ENCODE assay signal across 11 mouse cellular contexts in the genomic region with DNA sequence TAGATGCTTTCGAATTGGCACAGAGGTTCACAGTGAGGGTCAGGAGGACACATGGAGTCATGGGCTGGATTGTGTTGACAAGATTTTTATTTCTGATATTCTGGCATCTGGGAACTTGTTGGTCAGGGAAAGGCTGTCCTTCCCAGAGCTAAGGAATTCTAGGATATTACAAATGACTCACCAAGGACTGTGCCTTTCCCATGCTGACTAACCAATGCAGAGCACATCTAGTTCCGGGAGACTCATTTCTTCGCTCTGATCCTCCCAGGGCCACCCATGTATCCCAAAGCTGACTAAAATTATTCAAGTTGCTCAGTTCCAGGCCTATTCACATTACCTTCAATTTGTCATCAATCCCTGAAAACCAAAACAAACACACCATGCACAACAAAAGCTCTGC.
"Had no signal": no experiment of that assay in that cellular context is flagged by ENCODE, and none has a peak within 500 bp of the region (broad histone marks: within the 10 kb centered on the region; RNA-seq: fewer than 3 reads in every experiment).

No protein-coding gene starts in this region.

- ATAC-seq: liver, postnatal 0 days had no signal

- DNase-seq: kidney, adult 9 months; kidney, postnatal 14 days; kidney, postnatal 4 days; left cerebral cortex, postnatal 4 days; liver, postnatal 0 days; lung, embryonic 14.5 days; lung, postnatal 10 days; lung, postnatal 36 days; midbrain, embryonic 14.5 days; thymus, adult 18-20 months; thymus, postnatal 36 days had no signal
